Mouse (Mus musculus) heart, adult 2 months (tissue): ENCODE data around the gene C030005K15Rik. TPM values are rescaled to one million over a fixed set of nuclear protein-coding genes. Genes with fewer than 3 reads are reported as not detected.

Experiments used
- DNase-seq, 2 experiments: peaks; one replicate each; pipeline ENCODE4 v3.0.0; 2021
- H3K27ac ChIP-seq: fragments of 200-600 bp; 2 replicates; pipeline ENCODE4 v1.8.1; 2022
- H3K27me3 ChIP-seq: fragments of 200-500 bp; 2 replicates; pipeline ENCODE4 v1.6.1; 2012; ENCODE audit warnings: mild to moderate bottlenecking, low read length, inconsistent platforms, mixed read lengths; ENCODE audit not compliant: control insufficient read depth, insufficient read depth
- H3K36me3 ChIP-seq: fragments of 200-500 bp; 2 replicates; pipeline ENCODE4 v1.6.1; 2012; ENCODE audit warnings: low read length, inconsistent platforms; ENCODE audit not compliant: control insufficient read depth, insufficient read depth
- H3K4me1 ChIP-seq: fragments of 200-500 bp; 2 replicates; pipeline ENCODE4 v1.6.1; 2011; ENCODE audit warnings: low read length; ENCODE audit not compliant: control insufficient read depth, insufficient read depth
- H3K4me3 ChIP-seq: fragments of 200-600 bp; 2 replicates; pipeline ENCODE4 v1.8.1; 2022
- H3K79me2 ChIP-seq: fragments of 200-500 bp; replicated peaks from 2 replicates; pipeline ENCODE4 v1.6.1; 2012; ENCODE audit warnings: mild to moderate bottlenecking, inconsistent platforms, low read length, moderate library complexity, mixed read lengths; ENCODE audit not compliant: control insufficient read depth, insufficient read depth
- H3K9ac ChIP-seq: fragments of 200-500 bp; 2 replicates; pipeline ENCODE4 v1.6.1; 2012; ENCODE audit warnings: low read depth, mild to moderate bottlenecking, control low read depth, inconsistent platforms, low read length, mixed read lengths
- CTCF ChIP-seq: fragments of 200-600 bp; IDR thresholded peaks from 2 replicates; pipeline ENCODE4 v1.8.1; 2022; ENCODE audit warnings: antibody characterized with exemption, mild to moderate bottlenecking, moderate library complexity
- EP300 ChIP-seq: fragments of 200-500 bp; IDR thresholded peaks from 2 replicates; pipeline ENCODE4 v1.6.1; 2011; ENCODE audit warnings: low read depth, low read length, control low read depth; ENCODE audit not compliant: insufficient read depth
- POLR2A ChIP-seq: fragments of 200-500 bp; IDR thresholded peaks from 2 replicates; pipeline ENCODE4 v1.6.1; 2011; ENCODE audit warnings: mild to moderate bottlenecking, low read depth, low read length, control low read depth; ENCODE audit not compliant: insufficient read depth
- whole genome bisulfite sequencing: fragments of 180-500 bp; shearing (Covaris S2); methylation state at CpG from one replicate; pipeline ENCODE4 v1.1.7; 2018; 5-methylcytosine and 5-hydroxymethylcytosine counted together
- intact Hi-C: fragments of 180-260 bp; cut with DNase I; formaldehyde crosslinking; loops from one replicate; pipeline ENCODE4 v1.15.1; 2025
- polyA plus RNA-seq: library from polyadenylated mRNA; depleted of rRNA; stranded (reverse); fragments of >200 nt; gene quantifications from 2 replicates; pipeline ENCODE4 v1.2.3, GENCODE M21; 2012
- total RNA-seq, 2 experiments: library from RNA; stranded (reverse); gene quantifications; 2 replicates each; pipeline ENCODE4 v1.2.3; 2021

The C030005K15Rik gene
- total and polyA plus RNA-seq, 3 experiments = not detected

GRCm38 (mm10) chr10:97704562-97704961 is 22.0 kb downstream of the C030005K15Rik start:
- Histone ChIP-seq H3K4me1 (no peaks in the 10 kb centered on the region), H3K36me3 (no peaks in the 10 kb centered on the region), H3K9ac (no peak overlapping the region), H3K27ac (no peak overlapping the region), H3K4me3 (no peak overlapping the region), H3K79me2 (no peaks in the 10 kb centered on the region), H3K27me3 (no peaks in the 10 kb centered on the region)
- DNase-seq = no peak
- no peak for TF ChIP-seq EP300
- peak; percentile 79 for TF ChIP-seq CTCF
- intact Hi-C loops = no loop called here
- 45% methylated on average over 1 of the region's 1 CpGs for WGBS

GRCm38 (mm10) chr10:97702321-97702720 is 24.2 kb downstream of the C030005K15Rik start:
- TF ChIP-seq POLR2A (no peak), EP300 (no peak), CTCF (no peak)
- Histone ChIP-seq H3K79me2 (no peaks in the 10 kb centered on the region), H3K27ac (no peak overlapping the region), H3K27me3 (no peaks in the 10 kb centered on the region), H3K4me3 (no peak overlapping the region), H3K36me3 (no peaks in the 10 kb centered on the region), H3K4me1 (no peaks in the 10 kb centered on the region), H3K9ac (no peak overlapping the region)
- intact Hi-C loops = no loop called here
- DNase-seq = no peak

DNA sequence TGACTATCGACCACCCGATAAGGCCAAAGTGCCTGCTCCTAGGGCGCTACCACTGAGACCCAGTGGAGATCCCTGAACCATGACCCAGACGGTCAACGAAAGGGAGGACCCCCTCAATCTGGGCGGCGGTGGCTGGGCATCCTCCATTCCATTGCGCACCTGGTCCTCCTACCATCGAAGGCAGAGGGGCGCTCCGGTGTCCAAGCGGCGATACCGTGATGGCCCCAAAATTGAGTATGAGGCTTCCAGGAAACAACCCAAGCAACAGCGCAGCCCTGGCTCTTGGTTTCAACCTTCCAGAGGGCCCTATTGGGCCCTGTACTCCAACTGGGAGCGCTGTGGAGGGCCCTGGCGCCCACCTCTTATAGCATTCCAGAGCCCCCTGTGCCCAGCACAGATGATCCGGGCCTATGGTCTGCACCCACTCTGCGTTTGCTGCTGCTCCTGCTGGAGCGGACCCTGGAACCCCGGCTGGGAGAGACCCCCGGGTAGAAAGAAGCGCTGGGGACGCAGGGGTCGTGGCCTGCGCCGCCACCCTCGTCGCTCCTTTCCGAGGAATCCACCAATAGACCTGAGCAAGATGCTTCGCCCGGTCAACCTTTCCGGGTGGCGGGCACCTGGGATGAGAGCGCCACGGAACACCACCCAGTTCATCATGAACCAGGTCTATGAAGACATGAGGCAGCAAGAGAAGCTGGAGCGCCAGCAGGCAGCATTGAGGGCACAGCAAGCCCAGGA is 33.0 kb downstream of the C030005K15Rik start:
- TF ChIP-seq EP300 (no peak), CTCF (no peak), POLR2A (no peak)
- Histone ChIP-seq H3K4me3 (no peak overlapping the region), H3K27me3 (no peaks in the 10 kb centered on the region), H3K27ac (no peak overlapping the region), H3K4me1 (no peaks in the 10 kb centered on the region), H3K36me3 (no peaks in the 10 kb centered on the region), H3K9ac (no peak overlapping the region), H3K79me2 (no peaks in the 10 kb centered on the region)
- WGBS = 91% methylated on average over 37 of the region's 37 CpGs
- intact Hi-C loops = no loop called here
- DNase-seq = no peak

DNA sequence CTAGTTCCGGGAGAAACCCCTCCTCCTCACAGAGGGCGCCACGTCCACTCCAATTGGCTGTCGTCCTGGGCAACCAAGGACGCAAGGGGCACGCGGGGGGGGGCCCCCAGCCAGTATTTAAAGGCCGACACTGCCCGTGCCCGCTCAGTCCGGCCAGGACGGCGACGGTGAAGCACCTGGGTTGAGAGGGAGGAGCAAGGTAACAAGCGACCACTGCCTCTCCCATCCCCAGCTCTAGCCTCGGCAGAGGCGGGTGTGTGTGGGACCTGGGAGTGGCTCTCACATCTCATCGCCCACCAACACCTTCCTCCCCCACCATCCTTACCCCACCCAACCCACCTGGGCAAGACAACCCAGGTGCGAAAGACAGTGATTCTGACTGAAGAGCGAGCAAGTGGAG is 33.6 kb downstream of the C030005K15Rik start, which contains the start of gene Ccer1:
Ccer1 (plus strand) TSS at position 147 of the 400 bp plus-strand sequence.
- Histone ChIP-seq H3K36me3 (no peaks in the 10 kb centered on the region), H3K9ac (no peak within 1 kb of the TSS), H3K4me3 (no peak within 1 kb of the TSS), H3K79me2 (no peaks in the 10 kb centered on the region), H3K27ac (no peak within 1 kb of the TSS), H3K27me3 (no peaks in the 10 kb centered on the region), H3K4me1 (no peaks in the 10 kb centered on the region)
- intact Hi-C loops = no loop called here
- WGBS = 65% methylated on average over 20 of the region's 20 CpGs
- TF ChIP-seq POLR2A (no peak), CTCF (no peak), EP300 (no peak)
- no peak for DNase-seq

GRCm38 (mm10) chr10:97689425-97689824 is 37.1 kb downstream of the C030005K15Rik start:
- WGBS = 63% methylated on average over 3 of the region's 3 CpGs

GRCm38 (mm10) chr10:97687198-97687597 is 39.4 kb downstream of the C030005K15Rik start:
- H3K4me3 ChIP-seq = no peak overlapping the region
- no peak for TF ChIP-seq CTCF
- no peak for TF ChIP-seq EP300
- no peak for TF ChIP-seq POLR2A
- WGBS = 63% methylated on average over 1 of the region's 1 CpGs
- H3K27ac ChIP-seq = no peak overlapping the region
- H3K79me2 ChIP-seq = no peaks in the 10 kb centered on the region
- no peaks in the 10 kb centered on the region for H3K4me1 ChIP-seq
- intact Hi-C loops = no loop called here
- DNase-seq = peak; percentile 17 to 29
- no peak overlapping the region for H3K9ac ChIP-seq
- H3K27me3 ChIP-seq = no peaks in the 10 kb centered on the region
- no peaks in the 10 kb centered on the region for H3K36me3 ChIP-seq

More at GRCm38 (mm10) chr10:97689425-97689824, 37.1 kb downstream of the C030005K15Rik start:
- TF ChIP-seq CTCF (peak; percentile 64), EP300 (no peak)
- Histone ChIP-seq H3K9ac (no peak overlapping the region), H3K4me1 (no peaks in the 10 kb centered on the region), H3K27me3 (no peaks in the 10 kb centered on the region), H3K36me3 (no peaks in the 10 kb centered on the region), H3K79me2 (no peaks in the 10 kb centered on the region), H3K27ac (no peak overlapping the region), H3K4me3 (no peak overlapping the region)
- no peak for DNase-seq
- intact Hi-C loops = loop anchor here (1.0 kb wide), 1 partner anchor 344 kb away; no protein-coding TSS in a partner anchor
